Mouse (Mus musculus): Measurements from ENCODE around the gene Mtmr6. TPM values are rescaled to one million over a fixed set of nuclear protein-coding genes. Genes with fewer than 3 reads are reported as not detected.

Gene Mtmr6
- total RNA-seq (2012; rRNA removed) (29.1 and 32.5 TPM in 2 replicates), polyA plus RNA-seq (2012; ENCODE audit: insufficient read depth in 1 of 2, insufficient read length in 2 of 2, low read depth in 1 of 2, low replicate concordance in 2 of 2, missing spikeins in 1 of 2) (10 to 100 TPM in 1 of 2 experiments, not detected in 1; 21.3 TPM)

- peaks cover 0 to 9% of the 10 kb centered on the region in 2 experiments; a peak in 3 of 4 replicates for H3K4me1 ChIP-seq (ENCODE audit: control insufficient read depth in 1 of 2, insufficient read depth in 2 of 2, low read length in 2 of 2)
- no peaks in the 10 kb centered on the region for H3K9me3 ChIP-seq (replicated peaks; ENCODE audit: insufficient read depth, low read length)
- H3K27me3 ChIP-seq (ENCODE audit: control insufficient read depth in 1 of 2, insufficient read depth in 2 of 2, low read length in 2 of 2) = no peaks in the 10 kb centered on the region
- peak within 1 kb of the TSS; percentile 85 for H3K4me3 ChIP-seq (ENCODE audit: control insufficient read depth in 1 of 2, insufficient read depth in 1 of 2, low read depth in 2 of 2, low read length in 2 of 2)
- peaks cover 0 to 15% of the 10 kb centered on the region in 2 experiments; a peak in 2 of 4 replicates for H3K36me3 ChIP-seq (ENCODE audit: control insufficient read depth in 1 of 2, insufficient read depth in 2 of 2, low read length in 2 of 2)
- peaks cover 32% of the 10 kb centered on the region for H3K79me2 ChIP-seq (ENCODE audit: control insufficient read depth, insufficient read depth, low read length, poor library complexity)
- peak; percentile 99 for DNase-seq (ENCODE audit: low read depth, low spot score)
- peak within 1 kb of the TSS; percentile 89 for H3K9ac ChIP-seq (ENCODE audit: control insufficient read depth, low read depth, low read length, poor library complexity, severe bottlenecking)
- H3K27ac ChIP-seq (ENCODE audit: control insufficient read depth, low read depth, low read length) = peak within 1 kb of the TSS; percentile 50
- peak; percentile 88 for TF ChIP-seq NRF1 (IDR thresholded peaks at IDR 0.05; ENCODE audit: insufficient read depth, low read depth, low read length, poor library complexity, severe bottlenecking)
- peak; percentile 98 for TF ChIP-seq ELF1 (IDR thresholded peaks at IDR 0.05; ENCODE audit: low read depth, low read length)
- peak; percentile 72 for TF ChIP-seq NELFE (IDR thresholded peaks at IDR 0.05; ENCODE audit: low read depth, low read length)
- peak; percentile 73 to 74; a peak in 3 of 4 replicates for TF ChIP-seq POLR2A (IDR thresholded peaks at IDR 0.05; ENCODE audit: control insufficient read depth in 1 of 2, insufficient read depth in 1 of 2, low read depth in 1 of 2, low read length in 2 of 2, poor library complexity in 1 of 2)
- no peak for TF ChIP-seq ZMIZ1 (IDR thresholded peaks at IDR 0.05; ENCODE audit: low read depth, low read length)
- TF ChIP-seq MXI1 (IDR thresholded peaks at IDR 0.05; ENCODE audit: low read depth, low read length) = peak; percentile 97
- TF ChIP-seq EP300 (IDR thresholded peaks at IDR 0.05; ENCODE audit: low read depth in 1 of 2, low read length in 2 of 2) = no peak
- no peak; the same call in 1 of the 2 replicates for TF ChIP-seq SMC3 (IDR thresholded peaks at IDR 0.05; ENCODE audit: low read depth, low read length)
- no peak for TF ChIP-seq RAD21 (IDR thresholded peaks at IDR 0.05; ENCODE audit: low read depth, low read length)
- TF ChIP-seq CTCF (IDR thresholded peaks at IDR 0.05 in 2 of 3, conservative IDR thresholded peaks at IDR 0.05 in 1 of 3; ENCODE audit: control insufficient read depth in 1 of 3, insufficient read depth in 1 of 3, low read depth in 2 of 3, low read length in 3 of 3, poor library complexity in 1 of 3, severe bottlenecking in 1 of 3) = peak; percentile 79 to 95 (median 94)
- peak; percentile 57; the same call in 1 of the 2 replicates for TF ChIP-seq KAT2A (conservative IDR thresholded peaks at IDR 0.05; ENCODE audit: low read depth, low read length)
- TF ChIP-seq USF1 (IDR thresholded peaks at IDR 0.05; ENCODE audit: low read depth, low read length) = peak; percentile 27; the same call in 1 of the 2 replicates
- no peak for TF ChIP-seq CHD2 (IDR thresholded peaks at IDR 0.05; ENCODE audit: low read length)
- no peak for TF ChIP-seq CHD1 (IDR thresholded peaks at IDR 0.05; ENCODE audit: low read depth, low read length)
- no peak for TF ChIP-seq USF2 (IDR thresholded peaks at IDR 0.05; ENCODE audit: borderline replicate concordance in 1 of 2, insufficient read depth in 1 of 2, low read depth in 1 of 2, low read length in 2 of 2)
- peak; percentile 47 for TF ChIP-seq TCF12 (IDR thresholded peaks at IDR 0.05; ENCODE audit: low read depth, low read length)
- TF ChIP-seq GATA1 (IDR thresholded peaks at IDR 0.05; ENCODE audit: low read depth, low read length) = no peak
- no peak for TF ChIP-seq MAFK (IDR thresholded peaks at IDR 0.05; ENCODE audit: borderline replicate concordance, low read depth, low read length)
- no peak for TF ChIP-seq E2F4 (IDR thresholded peaks at IDR 0.05; ENCODE audit: borderline replicate concordance, low read depth, low read length)
- peak; percentile 99 for TF ChIP-seq SIN3A (IDR thresholded peaks at IDR 0.05; ENCODE audit: low read length)
- TF ChIP-seq MAZ (IDR thresholded peaks at IDR 0.05; ENCODE audit: low read depth, low read length) = no peak
- no peak for TF ChIP-seq MYB (IDR thresholded peaks at IDR 0.05; ENCODE audit: low read depth, low read length)
- TF ChIP-seq MYC (IDR thresholded peaks at IDR 0.05; ENCODE audit: low read depth, low read length) = peak; percentile 96
- no peak for TF ChIP-seq POLR2AphosphoS2 (IDR thresholded peaks at IDR 0.05; ENCODE audit: low read length)
- TF ChIP-seq MEF2A (IDR thresholded peaks at IDR 0.05; ENCODE audit: extremely low read depth, insufficient replicate concordance, low read depth, low read length, poor library complexity, severe bottlenecking) = 0 out of 2 replicates have a peak, but pooled peaks have one; percentile 8
- TF ChIP-seq POLR2AphosphoS5 (IDR thresholded peaks at IDR 0.05; ENCODE audit: borderline replicate concordance, low read depth, low read length) = no peak
- TF ChIP-seq RCOR1 (IDR thresholded peaks at IDR 0.05; ENCODE audit: low read depth, low read length) = no peak
- TF ChIP-seq ZKSCAN1 (IDR thresholded peaks at IDR 0.05; ENCODE audit: low read depth, low read length) = no peak
- TF ChIP-seq TAL1 (IDR thresholded peaks at IDR 0.05; ENCODE audit: low read length) = no peak
- peak; percentile 74; the same call in 1 of the 2 replicates for TF ChIP-seq MAX (IDR thresholded peaks at IDR 0.05; ENCODE audit: low read length)
- peak; percentile 84 for TF ChIP-seq TBP (IDR thresholded peaks at IDR 0.05; ENCODE audit: low read depth, low read length)
- TF ChIP-seq UBTF (IDR thresholded peaks at IDR 0.05; ENCODE audit: borderline replicate concordance, insufficient read depth, low read depth, low read length) = no peak
- TF ChIP-seq ZNF384 (IDR thresholded peaks at IDR 0.05; ENCODE audit: low read depth, low read length) = no peak
- peak; percentile 80; the same call in 1 of the 2 replicates for TF ChIP-seq GABPA (IDR thresholded peaks at IDR 0.05; ENCODE audit: low read depth, low read length)
- no peak for TF ChIP-seq JUND (IDR thresholded peaks at IDR 0.05; ENCODE audit: low read depth, low read length)
These were observed at the start of gene Mtmr6 for GRCm38 (mm10) chr14:60264990-60265876. Gene Mtmr6 (plus strand): TSS chr14:60265228.
